Mouse (Mus musculus): ENCODE measurements around the gene Mlf1. TPM values are rescaled to one million over a fixed set of nuclear protein-coding genes. Genes with fewer than 3 reads are reported as not detected.

The Mlf1 gene
- polyA plus RNA-seq (2015; fragmentation: Nextera tagmentation; extraction: Ambion mirVana), result 5.1 and 6.5 TPM in 2 replicates

- peak within 1 kb of the TSS; percentile 53 for H3K4me3 ChIP-seq (ENCODE audit: low read length)
- H3K36me3 ChIP-seq (ENCODE audit: control insufficient read depth, insufficient read depth, low read length), result no peaks in the 10 kb centered on the region
- ATAC-seq, result peak; percentile 100
- no peaks in the 10 kb centered on the region for H3K4me1 ChIP-seq (ENCODE audit: control insufficient read depth, insufficient read depth, low read length)
- H3K27ac ChIP-seq (ENCODE audit: low read length), result no peak within 1 kb of the TSS
- H3K27me3 ChIP-seq (replicated peaks; ENCODE audit: control insufficient read depth, insufficient read depth, low read length), result 0 out of 2 replicates have a peak, but pooled peaks cover 3% of the 10 kb centered on the region
- peak within 1 kb of the TSS; percentile 91 for H3K4me2 ChIP-seq (ENCODE audit: low read depth, low read length)
- H3K9me3 ChIP-seq (ENCODE audit: control insufficient read depth, low read length), result no peaks in the 10 kb centered on the region
- H3K9ac ChIP-seq (ENCODE audit: low read depth, low read length), result peak within 1 kb of the TSS; percentile 61
- WGBS, result under 1% methylated on average over 35 of the region's 35 CpGs
Measured at GRCm38 (mm10) chr3:67373872-67374271, at the start of gene Mlf1. Gene Mlf1, plus strand, starts transcription at chr3:67374097.

GRCm38 (mm10) chr3:67339558-67339957 lies 34.3 kb upstream of the Mlf1 start:
- H3K9ac ChIP-seq (ENCODE audit: low read depth, low read length), result no peak overlapping the region
- H3K4me2 ChIP-seq (ENCODE audit: low read depth, low read length), result no peak overlapping the region
- no peaks in the 10 kb centered on the region for H3K9me3 ChIP-seq (ENCODE audit: control insufficient read depth, low read length)
- H3K4me1 ChIP-seq (ENCODE audit: control insufficient read depth, insufficient read depth, low read length), result no peaks in the 10 kb centered on the region
- 50% methylated on average over 3 of the region's 3 CpGs for WGBS
- H3K4me3 ChIP-seq (ENCODE audit: low read length), result no peak overlapping the region
- no peak overlapping the region for H3K27ac ChIP-seq (ENCODE audit: low read length)
- H3K27me3 ChIP-seq (replicated peaks; ENCODE audit: control insufficient read depth, insufficient read depth, low read length), result no peaks in the 10 kb centered on the region
- no peak for ATAC-seq
- no peaks in the 10 kb centered on the region for H3K36me3 ChIP-seq (ENCODE audit: control insufficient read depth, insufficient read depth, low read length)

- Histone ChIP-seq H3K4me3 (ENCODE audit: low read length) (no peak overlapping the region), H3K4me1 (ENCODE audit: control insufficient read depth, insufficient read depth, low read length) (no peaks in the 10 kb centered on the region), H3K36me3 (ENCODE audit: control insufficient read depth, insufficient read depth, low read length) (no peaks in the 10 kb centered on the region), H3K4me2 (ENCODE audit: low read depth, low read length) (no peak overlapping the region), H3K9me3 (ENCODE audit: control insufficient read depth, low read length) (no peaks in the 10 kb centered on the region), H3K27me3 (replicated peaks; ENCODE audit: control insufficient read depth, insufficient read depth, low read length) (no peaks in the 10 kb centered on the region), H3K27ac (ENCODE audit: low read length) (no peak overlapping the region), H3K9ac (ENCODE audit: low read depth, low read length) (no peak overlapping the region)
- WGBS, result 75% methylated on average over 7 of the region's 7 CpGs
- no peak for ATAC-seq
Measured at GRCm38 (mm10) chr3:67340921-67341320, 33.0 kb upstream of the Mlf1 start.

GRCm38 (mm10) chr3:67343004-67343662 lies 30.8 kb upstream of the Mlf1 start:
- no peak for ATAC-seq
- Histone ChIP-seq H3K27me3 (replicated peaks; ENCODE audit: control insufficient read depth, insufficient read depth, low read length) (no peaks in the 10 kb centered on the region), H3K36me3 (ENCODE audit: control insufficient read depth, insufficient read depth, low read length) (no peaks in the 10 kb centered on the region), H3K4me1 (ENCODE audit: control insufficient read depth, insufficient read depth, low read length) (no peaks in the 10 kb centered on the region), H3K27ac (ENCODE audit: low read length) (no peak overlapping the region), H3K4me2 (ENCODE audit: low read depth, low read length) (no peak overlapping the region), H3K9ac (ENCODE audit: low read depth, low read length) (no peak overlapping the region), H3K9me3 (ENCODE audit: control insufficient read depth, low read length) (no peaks in the 10 kb centered on the region), H3K4me3 (ENCODE audit: low read length) (no peak overlapping the region)
- 60% methylated on average over 5 of the region's 5 CpGs for WGBS

GRCm38 (mm10) chr3:67344599-67344998 lies 29.3 kb upstream of the Mlf1 start:
- Histone ChIP-seq H3K9me3 (ENCODE audit: control insufficient read depth, low read length) (no peaks in the 10 kb centered on the region), H3K4me2 (ENCODE audit: low read depth, low read length) (no peak overlapping the region), H3K4me1 (ENCODE audit: control insufficient read depth, insufficient read depth, low read length) (no peaks in the 10 kb centered on the region), H3K4me3 (ENCODE audit: low read length) (no peak overlapping the region), H3K9ac (ENCODE audit: low read depth, low read length) (no peak overlapping the region), H3K27me3 (replicated peaks; ENCODE audit: control insufficient read depth, insufficient read depth, low read length) (no peaks in the 10 kb centered on the region), H3K27ac (ENCODE audit: low read length) (no peak overlapping the region), H3K36me3 (ENCODE audit: control insufficient read depth, insufficient read depth, low read length) (no peaks in the 10 kb centered on the region)
- 13% methylated on average over 2 of the region's 2 CpGs for WGBS
- ATAC-seq, result no peak

GRCm38 (mm10) chr3:67346674-67347073 lies 27.2 kb upstream of the Mlf1 start:
- H3K4me2 ChIP-seq (ENCODE audit: low read depth, low read length), result no peak overlapping the region
- no peak overlapping the region for H3K27ac ChIP-seq (ENCODE audit: low read length)
- WGBS, result 64% methylated on average over 2 of the region's 2 CpGs
- H3K27me3 ChIP-seq (replicated peaks; ENCODE audit: control insufficient read depth, insufficient read depth, low read length), result no peaks in the 10 kb centered on the region
- ATAC-seq, result no peak
- no peaks in the 10 kb centered on the region for H3K9me3 ChIP-seq (ENCODE audit: control insufficient read depth, low read length)
- H3K9ac ChIP-seq (ENCODE audit: low read depth, low read length), result no peak overlapping the region
- no peaks in the 10 kb centered on the region for H3K4me1 ChIP-seq (ENCODE audit: control insufficient read depth, insufficient read depth, low read length)
- no peak overlapping the region for H3K4me3 ChIP-seq (ENCODE audit: low read length)
- H3K36me3 ChIP-seq (ENCODE audit: control insufficient read depth, insufficient read depth, low read length), result no peaks in the 10 kb centered on the region

- H3K9me3 ChIP-seq (ENCODE audit: control insufficient read depth, low read length), result no peaks in the 10 kb centered on the region
- H3K36me3 ChIP-seq (ENCODE audit: control insufficient read depth, insufficient read depth, low read length), result no peaks in the 10 kb centered on the region
- H3K4me2 ChIP-seq (ENCODE audit: low read depth, low read length), result no peak overlapping the region
- H3K9ac ChIP-seq (ENCODE audit: low read depth, low read length), result no peak overlapping the region
- H3K4me1 ChIP-seq (ENCODE audit: control insufficient read depth, insufficient read depth, low read length), result no peaks in the 10 kb centered on the region
- no peak overlapping the region for H3K4me3 ChIP-seq (ENCODE audit: low read length)
- ATAC-seq, result no peak
- no peak overlapping the region for H3K27ac ChIP-seq (ENCODE audit: low read length)
- 78% methylated on average over 12 of the region's 12 CpGs for WGBS
- H3K27me3 ChIP-seq (replicated peaks; ENCODE audit: control insufficient read depth, insufficient read depth, low read length), result no peaks in the 10 kb centered on the region
Measured at GRCm38 (mm10) chr3:67351406-67352127, 22.3 kb upstream of the Mlf1 start.

GRCm38 (mm10) chr3:67352128-67352762 lies 21.7 kb upstream of the Mlf1 start:
- ATAC-seq, result 0 out of 2 replicates have a peak, but pooled peaks have one; percentile 42
- Histone ChIP-seq H3K36me3 (ENCODE audit: control insufficient read depth, insufficient read depth, low read length) (peaks cover 2% of the 10 kb centered on the region; the same call in 1 of the 2 replicates), H3K9me3 (ENCODE audit: control insufficient read depth, low read length) (0 out of 2 replicates have a peak, but pooled peaks cover 2% of the 10 kb centered on the region), H3K9ac (ENCODE audit: low read depth, low read length) (no peak overlapping the region), H3K27me3 (replicated peaks; ENCODE audit: control insufficient read depth, insufficient read depth, low read length) (no peaks in the 10 kb centered on the region), H3K4me1 (ENCODE audit: control insufficient read depth, insufficient read depth, low read length) (no peaks in the 10 kb centered on the region), H3K4me2 (ENCODE audit: low read depth, low read length) (no peak overlapping the region), H3K27ac (ENCODE audit: low read length) (no peak overlapping the region), H3K4me3 (ENCODE audit: low read length) (no peak overlapping the region)
- 15% methylated on average over 2 of the region's 5 CpGs for WGBS

- 87% methylated on average over 3 of the region's 3 CpGs for WGBS
Measured at GRCm38 (mm10) chr3:67352763-67353149, 21.1 kb upstream of the Mlf1 start.

More at GRCm38 (mm10) chr3:67352763-67353149, 21.1 kb upstream of the Mlf1 start:
- Histone ChIP-seq H3K36me3 (ENCODE audit: control insufficient read depth, insufficient read depth, low read length) (peaks cover 5% of the 10 kb centered on the region; the same call in 1 of the 2 replicates), H3K27me3 (replicated peaks; ENCODE audit: control insufficient read depth, insufficient read depth, low read length) (no peaks in the 10 kb centered on the region), H3K4me1 (ENCODE audit: control insufficient read depth, insufficient read depth, low read length) (no peaks in the 10 kb centered on the region), H3K9ac (ENCODE audit: low read depth, low read length) (no peak overlapping the region), H3K27ac (ENCODE audit: low read length) (no peak overlapping the region), H3K4me3 (ENCODE audit: low read length) (no peak overlapping the region), H3K4me2 (ENCODE audit: low read depth, low read length) (no peak overlapping the region), H3K9me3 (ENCODE audit: control insufficient read depth, low read length) (0 out of 2 replicates have a peak, but pooled peaks cover 5% of the 10 kb centered on the region)
- no peak for ATAC-seq

All from intestine, embryonic 16.5 days (tissue).